ENCODE assay signal across 22 mouse cellular contexts in genomic region chr8:79372960-79373359, GRCm38 (mm10). TPM values are rescaled to one million over a fixed set of nuclear protein-coding genes. Genes with fewer than 3 reads are reported as not detected.
DNase-seq lines count a peak whose midpoint lies in the region; ATAC-seq and TF ChIP-seq lines count a peak whose summit lies in the region.
"Had no signal": no experiment of that assay in that cellular context is flagged by ENCODE, and none has a peak within 500 bp of the region (broad histone marks: within the 10 kb centered on the region; RNA-seq: fewer than 3 reads in every experiment).

No protein-coding gene starts in this region.

- peaks cover 1% of the 10 kb centered on the region; the same call in 1 of the 2 replicates for H3K4me1 ChIP-seq in bone marrow, adult 2 months (ENCODE audit: control insufficient read depth, insufficient read depth, low read length)
- H3K4me1 ChIP-seq in intestine, embryonic 16.5 days (ENCODE audit: control insufficient read depth, insufficient read depth, low read length), result peaks cover 46% of the 10 kb centered on the region
- peaks cover 34% of the 10 kb centered on the region for H3K4me1 ChIP-seq in small intestine, adult 2 months (ENCODE audit: control insufficient read depth, insufficient read depth, insufficient read length, low read length)
- peaks cover 30% of the 10 kb centered on the region for H3K4me1 ChIP-seq in forebrain, embryonic 13.5 days

- intact Hi-C loops in gastrocnemius, adult 2 months (cut with DNase I), result no loop called here

- H3K36me3 ChIP-seq in intestine, embryonic 16.5 days (ENCODE audit: control insufficient read depth, insufficient read depth, low read length), result no peaks in the 10 kb centered on the region
- H3K36me3 ChIP-seq in small intestine, adult 2 months (ENCODE audit: control insufficient read depth, insufficient read depth, low read length), result peaks cover 6% of the 10 kb centered on the region; the same call in 1 of the 2 replicates
- H3K36me3 ChIP-seq in forebrain, embryonic 13.5 days (ENCODE audit: poor library complexity, severe bottlenecking), result peaks cover 45% of the 10 kb centered on the region

- no peaks in the 10 kb centered on the region for H3K9me3 ChIP-seq in intestine, embryonic 16.5 days (ENCODE audit: control insufficient read depth, low read length)
- no peaks in the 10 kb centered on the region for H3K9me3 ChIP-seq in forebrain, embryonic 13.5 days (replicated peaks)
- H3K9me3 ChIP-seq: embryonic facial prominence, embryonic 12.5 days; heart, embryonic 15.5 days; hindbrain, embryonic 15.5 days had no signal

- no peak for DNase-seq in gastrocnemius, adult 2 months
- DNase-seq in gastrocnemius, adult 8-10 months (ENCODE audit: low spot score in 2 of 2), result no peak
- no peak for DNase-seq in cerebellum, adult 11-12 months
- no peak for DNase-seq in embryo, embryonic 10.5 days (ENCODE audit: low spot score)
- DNase-seq: adrenal gland, postnatal 10 days; gastrocnemius, postnatal 14 days; heart, postnatal 4 days; left cerebral cortex, postnatal 4 days; right cerebral cortex, adult 18-20 months; thymus, adult 2 months; thymus, postnatal 4 days had no signal

- H3K4me2 ChIP-seq in intestine, embryonic 16.5 days (ENCODE audit: low read depth, low read length), result peak overlapping the region; percentile 42
- no peak overlapping the region for H3K4me2 ChIP-seq in forebrain, embryonic 13.5 days
- H3K4me2 ChIP-seq: embryonic facial prominence, embryonic 12.5 days; heart, embryonic 15.5 days; hindbrain, embryonic 15.5 days; midbrain, embryonic 11.5 days had no signal

- TF ChIP-seq POLR2A in bone marrow, adult 2 months (IDR thresholded peaks at IDR 0.05; ENCODE audit: borderline replicate concordance, control insufficient read depth, low read depth, low read length), result no peak
- TF ChIP-seq POLR2A in small intestine, adult 2 months (IDR thresholded peaks at IDR 0.05; ENCODE audit: low read depth, low read length), result no peak

- H3K27ac ChIP-seq in gastrocnemius, adult 2 months, result peak overlapping the region; percentile 9; the same call in 1 of the 2 replicates
- H3K27ac ChIP-seq in bone marrow, adult 2 months (ENCODE audit: control insufficient read depth, insufficient read depth, low read depth, low read length, poor library complexity), result peak overlapping the region; percentile 35; the same call in 1 of the 2 replicates
- H3K27ac ChIP-seq in intestine, embryonic 16.5 days (ENCODE audit: low read length), result peak overlapping the region; percentile 86
- peak overlapping the region; percentile 89 for H3K27ac ChIP-seq in small intestine, adult 2 months (ENCODE audit: insufficient read depth, low read depth, low read length)
- H3K27ac ChIP-seq in forebrain, embryonic 13.5 days, result no peak overlapping the region
- H3K27ac ChIP-seq: embryonic facial prominence, embryonic 12.5 days; hindbrain, embryonic 15.5 days; liver, embryonic 14.5 days had no signal

- no peak for TF ChIP-seq CTCF in gastrocnemius, adult 2 months (IDR thresholded peaks at IDR 0.05)
- TF ChIP-seq CTCF in bone marrow, adult 2 months (IDR thresholded peaks at IDR 0.05; ENCODE audit: control insufficient read depth, insufficient read depth, low read length), result no peak
- no peak for TF ChIP-seq CTCF in small intestine, adult 2 months (IDR thresholded peaks at IDR 0.05; ENCODE audit: extremely low read depth, insufficient read length, insufficient replicate concordance, low read depth, low read length)

- H3K9ac ChIP-seq in intestine, embryonic 16.5 days (ENCODE audit: low read depth, low read length), result peak overlapping the region; percentile 59
- no peak overlapping the region for H3K9ac ChIP-seq in forebrain, embryonic 13.5 days
- H3K9ac ChIP-seq: embryonic facial prominence, embryonic 12.5 days; heart, embryonic 15.5 days; hindbrain, embryonic 15.5 days; liver, embryonic 14.5 days had no signal

- 61% methylated on average over 8 of the region's 8 CpGs for WGBS in bone marrow, adult 2 months
- WGBS in intestine, embryonic 16.5 days, result 63% methylated on average over 8 of the region's 8 CpGs
- 19% methylated on average over 8 of the region's 8 CpGs for WGBS in small intestine, adult 2 months
- WGBS in forebrain, embryonic 13.5 days, result 87% methylated on average over 8 of the region's 8 CpGs

- H3K4me3 ChIP-seq in gastrocnemius, adult 2 months, result no peak overlapping the region; the same call in 1 of the 2 replicates
- no peak overlapping the region for H3K4me3 ChIP-seq in bone marrow, adult 2 months (replicated peaks; ENCODE audit: control insufficient read depth, low read depth, low read length)
- H3K4me3 ChIP-seq in intestine, embryonic 16.5 days (ENCODE audit: low read length), result peak overlapping the region; percentile 24
- H3K4me3 ChIP-seq in small intestine, adult 2 months (ENCODE audit: low read depth, low read length), result peak overlapping the region; percentile 38
- H3K4me3 ChIP-seq in forebrain, embryonic 13.5 days, result no peak overlapping the region
- H3K4me3 ChIP-seq: embryonic facial prominence, embryonic 12.5 days; erythroblast, embryonic 14.5 days; heart, embryonic 15.5 days; hindbrain, embryonic 15.5 days had no signal

- ATAC-seq in intestine, embryonic 16.5 days, result peak; percentile 47
- ATAC-seq in forebrain, embryonic 13.5 days, result no peak
- ATAC-seq: forebrain, embryonic 14.5 days had no signal

- H3K27me3 ChIP-seq in intestine, embryonic 16.5 days (replicated peaks; ENCODE audit: control insufficient read depth, insufficient read depth, low read length), result no peaks in the 10 kb centered on the region
- H3K27me3 ChIP-seq in small intestine, adult 2 months (ENCODE audit: control insufficient read depth, insufficient read depth, low read length), result no peaks in the 10 kb centered on the region
- no peaks in the 10 kb centered on the region for H3K27me3 ChIP-seq in forebrain, embryonic 13.5 days
- H3K27me3 ChIP-seq: embryonic facial prominence, embryonic 12.5 days; heart, embryonic 15.5 days; hindbrain, embryonic 15.5 days had no signal

RNA-seq across cellular contexts. Expression of gene Smad1, which starts 26.4 kb away (rescaled TPM):
- 1 to 10 TPM; 8.9 to 9.5 TPM for total RNA-seq in gastrocnemius, adult 2 months (2021)
- total RNA-seq in gastrocnemius, adult 8-10 months (2022), result 10 to 100 TPM in 1 of 4 experiments, 1 to 10 TPM in 3; 7.5 to 10.3 (median 8.8) TPM
- polyA plus RNA-seq in bone marrow, adult 2 months (2011; ENCODE audit: insufficient read depth, insufficient read length, low replicate concordance, missing spikeins), result 5.3 and 5.6 TPM in 2 replicates
- polyA plus RNA-seq in intestine, embryonic 16.5 days (2015; fragmentation: Nextera tagmentation; extraction: Ambion mirVana), result 33.4 and 33.6 TPM in 2 replicates
- 27.3 and 54.1 TPM in 2 replicates for polyA plus RNA-seq in small intestine, adult 2 months (2012; rRNA removed)
- 49.5 and 50.9 TPM in 2 replicates for polyA plus RNA-seq in forebrain, embryonic 13.5 days (2015; fragmentation: Nextera tagmentation; extraction: Ambion mirVana)

Comparison
In these comparisons a context has a peak if more than half of its experiments do, and no peak if none do; other contexts are left out.
1. H3K4me3 ChIP-seq: peak in intestine, embryonic 16.5 days (single experiment) and small intestine, adult 2 months (single experiment); none in gastrocnemius, adult 2 months (single experiment), bone marrow, adult 2 months (single experiment) and forebrain, embryonic 13.5 days (single experiment).